Mouse (Mus musculus) urinary bladder, postnatal 14 days (tissue): ENCODE results near the gene Upb1.
"Not testable (repeated sequence)": the region's sequence is repeated elsewhere in the genome, so short reads cannot be mapped to it uniquely, and the experiment has no call there.

ENCODE experiments used
- DNase-seq: peaks from one replicate; pipeline ENCODE4 v3.0.0; 2021; ENCODE audit warnings: low spot score

Gene Upb1

GRCm38 (mm10) chr10:75456061-75456831 is 55.3 kb downstream of the Upb1 start:
- DNase-seq: not testable (repeated sequence)

DNA sequence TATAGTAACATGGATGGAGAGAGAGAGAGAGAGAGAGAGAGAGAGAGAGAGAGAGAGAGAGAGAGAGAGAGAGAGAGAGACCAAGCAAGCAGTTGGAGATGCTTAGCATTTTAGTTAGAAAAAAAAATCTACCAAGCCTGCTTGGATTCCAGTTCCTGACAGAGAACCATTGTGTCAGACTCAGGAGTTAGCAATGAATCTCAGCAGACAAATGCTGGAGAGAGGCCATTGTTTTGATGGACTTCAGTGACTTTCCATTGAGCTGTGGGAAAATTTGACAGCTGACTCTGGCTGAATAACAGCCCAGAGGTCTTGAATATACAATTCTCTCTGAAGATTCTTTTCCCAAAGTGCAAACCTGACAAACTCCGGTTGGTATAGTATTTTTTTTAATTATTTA is 56.9 kb downstream of the Upb1 start:
- DNase-seq: no peak

DNA sequence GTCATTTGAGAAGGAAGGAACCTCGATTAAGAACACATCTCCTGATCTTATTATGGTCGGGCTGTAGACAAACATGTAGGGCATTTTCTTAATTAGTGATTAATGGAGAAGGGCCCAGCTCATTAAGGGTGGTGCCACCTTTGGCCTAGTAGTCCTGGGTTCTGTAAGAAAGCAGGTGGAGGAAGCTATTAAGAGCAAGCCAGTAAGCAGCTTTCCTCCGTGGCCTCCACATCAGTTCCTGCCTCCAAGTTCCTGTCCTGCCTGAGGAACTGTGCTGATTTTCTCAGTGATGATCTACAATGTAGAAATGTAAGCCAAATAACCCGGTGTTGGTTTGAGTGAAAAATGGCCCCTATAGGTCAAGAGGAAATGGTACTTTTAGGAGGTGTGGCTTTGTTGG is 57.4 kb downstream of the Upb1 start:
- DNase-seq: no peak

DNA sequence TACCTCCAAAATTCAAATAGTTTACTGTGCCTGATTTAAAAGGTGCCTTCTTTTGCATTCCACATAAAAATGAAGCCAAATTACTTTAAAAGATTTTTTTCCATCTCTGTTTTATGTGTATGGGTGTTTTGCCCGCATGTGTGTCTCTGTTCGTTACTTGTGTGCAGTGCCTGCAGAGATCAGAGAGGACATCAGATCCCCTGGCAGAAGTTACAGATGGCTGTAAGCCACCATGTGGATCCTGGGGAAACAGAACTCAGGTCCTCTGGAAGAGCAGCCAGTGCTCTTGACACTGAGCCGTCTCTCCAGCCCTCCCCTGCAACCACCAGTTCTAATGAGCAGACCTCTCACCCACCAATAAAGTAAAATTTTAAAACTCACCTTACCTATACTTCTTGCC is 61.8 kb downstream of the Upb1 start:
- DNase-seq: no peak

- DNase-seq: no peak
Observed at GRCm38 (mm10) chr10:75465781-75466550, 65.1 kb downstream of the Upb1 start.

- no peak for DNase-seq
Observed at GRCm38 (mm10) chr10:75473411-75473810, 72.5 kb downstream of the Upb1 start.

- DNase-seq: no peak
Observed at GRCm38 (mm10) chr10:75474571-75474970, 73.7 kb downstream of the Upb1 start.

DNA sequence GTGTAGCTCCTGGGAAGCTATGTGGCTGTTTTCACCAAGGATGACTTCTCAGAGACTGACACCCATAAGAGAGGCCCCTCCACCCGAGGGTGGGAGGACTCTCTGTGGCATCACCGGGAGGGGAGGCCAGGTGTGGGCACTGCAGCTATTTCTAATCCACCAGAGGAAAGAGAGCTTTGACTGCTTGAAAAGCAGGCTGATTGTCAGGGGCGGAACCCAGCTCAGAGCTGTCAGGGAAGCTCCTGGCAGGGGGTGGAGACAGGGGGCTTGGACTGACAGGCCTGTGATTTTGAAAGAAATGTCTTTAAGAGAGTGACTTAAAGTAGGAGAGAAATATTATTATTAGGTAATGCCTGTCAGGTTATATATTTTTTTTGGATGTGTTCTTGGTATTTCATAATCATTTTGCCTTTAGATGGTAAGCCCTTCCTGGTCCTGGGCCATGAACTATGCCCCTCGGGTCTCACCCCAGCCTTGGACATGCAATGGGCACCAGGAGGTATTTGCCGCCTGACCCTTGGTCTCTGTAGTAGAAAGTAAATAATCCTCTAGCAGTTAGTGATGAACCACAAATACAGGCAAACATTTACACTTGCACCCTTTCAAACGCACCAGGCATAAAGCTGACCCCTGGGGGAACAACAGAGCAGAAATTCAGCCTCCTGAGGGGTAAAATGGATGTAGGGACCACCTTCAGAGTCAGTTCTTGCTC is 74.4 kb downstream of the Upb1 start:
- not testable (repeated sequence) for DNase-seq

DNA sequence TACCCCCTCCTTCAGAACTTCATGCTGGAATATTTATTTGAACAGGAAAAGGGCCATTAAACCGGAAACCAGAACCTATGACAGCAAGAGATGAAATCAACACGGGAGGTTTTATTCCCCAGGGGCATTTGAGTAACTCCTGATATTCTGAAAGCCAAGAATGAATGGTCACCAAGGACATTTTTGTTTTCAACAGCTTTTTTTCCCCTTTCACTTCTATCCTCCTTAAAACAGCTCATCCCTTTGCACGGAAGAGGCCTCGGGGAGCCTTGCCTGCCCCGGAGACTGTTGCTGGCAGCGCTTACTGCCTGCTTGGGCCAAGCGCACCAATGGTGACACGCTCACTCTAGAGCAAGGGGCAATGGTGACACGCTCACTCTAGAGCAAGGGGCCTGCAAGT is 76.1 kb downstream of the Upb1 start:
- DNase-seq: no peak

- no peak for DNase-seq
Observed at GRCm38 (mm10) chr10:75479955-75480354, 79.0 kb downstream of the Upb1 start.

GRCm38 (mm10) chr10:75481703-75482102 is 80.8 kb downstream of the Upb1 start:
- DNase-seq: no peak

GRCm38 (mm10) chr10:75482271-75482670 is 81.4 kb downstream of the Upb1 start:
- DNase-seq: no peak

- no peak for DNase-seq
Observed at GRCm38 (mm10) chr10:75482919-75483483, 82.1 kb downstream of the Upb1 start.

- no peak for DNase-seq
Observed at GRCm38 (mm10) chr10:75484066-75484465, 83.2 kb downstream of the Upb1 start.

DNA sequence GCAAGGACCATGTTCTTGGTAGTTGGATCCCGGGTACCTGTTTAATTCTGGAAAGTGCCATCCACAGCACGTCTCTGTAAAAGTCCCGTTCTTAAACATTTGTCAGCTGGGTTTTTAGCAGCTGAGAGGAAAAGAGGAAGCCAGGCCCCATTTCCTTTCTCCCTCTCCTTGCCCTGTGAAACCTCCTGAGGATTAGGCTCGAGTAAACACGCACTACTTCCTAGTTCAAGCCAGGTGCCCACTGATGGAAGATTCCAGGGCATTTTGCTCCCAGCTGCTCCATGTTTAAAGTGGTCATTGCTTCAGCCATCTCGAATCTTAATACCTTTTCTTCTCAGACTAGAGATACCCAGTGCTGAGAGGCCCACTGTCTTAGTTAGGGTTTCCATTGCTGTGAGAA is 83.9 kb downstream of the Upb1 start:
- no peak for DNase-seq

DNA sequence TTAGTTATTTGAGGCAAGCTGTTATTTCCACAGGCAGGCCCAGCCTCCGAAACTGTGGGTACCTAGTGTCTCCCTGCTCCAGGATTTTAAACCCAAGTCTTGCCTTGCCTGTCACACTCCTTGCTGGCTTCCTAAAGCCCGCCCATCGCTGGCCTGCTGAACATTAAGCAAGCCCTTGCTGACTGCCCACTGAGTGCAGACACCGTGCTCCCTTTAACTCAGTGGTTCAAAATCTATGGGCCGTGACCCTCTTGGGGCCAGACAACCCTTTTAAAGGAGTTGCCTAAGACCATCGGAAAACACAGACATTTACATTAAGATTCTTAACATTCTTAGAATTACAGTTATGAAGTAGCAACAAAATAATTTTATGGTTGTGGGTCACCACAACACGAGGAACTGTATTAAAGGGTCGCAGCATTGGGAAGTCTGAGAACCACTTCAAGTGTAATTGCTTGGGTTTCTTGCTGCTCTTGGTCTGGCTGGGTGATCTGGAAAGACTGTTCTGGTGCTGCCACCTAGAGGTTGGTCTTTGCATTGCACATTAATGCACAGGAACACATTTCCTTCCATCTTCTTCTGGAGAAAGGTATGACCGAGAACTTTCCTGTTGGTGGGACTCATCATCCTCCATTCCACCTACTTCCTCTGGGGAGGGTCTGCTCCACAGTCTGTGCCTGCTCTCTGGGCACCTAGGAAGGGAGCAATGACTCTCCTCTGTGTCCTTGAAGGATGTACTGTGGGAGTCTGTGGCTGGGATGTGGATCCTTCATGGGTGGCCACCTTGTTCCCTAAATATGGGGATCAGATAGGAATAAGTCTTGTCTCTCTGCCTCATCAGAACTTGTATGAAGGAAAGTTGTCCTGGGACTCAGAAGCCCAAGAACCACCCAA is 85.4 kb downstream of the Upb1 start:
- peak; percentile 82 for DNase-seq

- DNase-seq: no peak
Observed at GRCm38 (mm10) chr10:75487131-75487530, 86.2 kb downstream of the Upb1 start.

DNA sequence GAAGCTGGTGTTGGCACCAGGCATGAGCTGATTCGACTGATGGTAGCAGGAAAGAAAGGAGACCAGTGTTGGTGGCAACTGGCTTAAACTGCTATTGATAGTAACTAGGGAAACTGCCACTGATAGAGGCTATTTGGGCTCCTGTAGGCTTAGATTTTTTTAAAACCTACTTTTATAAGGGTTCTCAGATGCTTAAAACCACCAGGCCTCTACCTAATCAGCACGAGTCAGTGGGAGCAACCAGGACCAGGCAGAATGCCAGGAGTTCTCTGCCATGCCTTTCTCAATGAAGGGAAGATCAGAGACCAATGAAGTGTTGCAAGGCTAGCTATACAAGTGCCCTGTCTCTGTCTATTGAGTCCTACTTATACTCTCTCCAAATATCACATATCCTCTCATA is 88.6 kb downstream of the Upb1 start:
- DNase-seq: no peak

- DNase-seq: no peak
Observed at GRCm38 (mm10) chr10:75490731-75491130, 89.8 kb downstream of the Upb1 start.
